Mouse (Mus musculus): ENCODE results near the gene Ttll11. TPM values are rescaled to one million over a fixed set of nuclear protein-coding genes. Genes with fewer than 3 reads are reported as not detected.

Ttll11 gene
- total RNA-seq, 2 experiments from 2014 or later: not detected

DNA sequence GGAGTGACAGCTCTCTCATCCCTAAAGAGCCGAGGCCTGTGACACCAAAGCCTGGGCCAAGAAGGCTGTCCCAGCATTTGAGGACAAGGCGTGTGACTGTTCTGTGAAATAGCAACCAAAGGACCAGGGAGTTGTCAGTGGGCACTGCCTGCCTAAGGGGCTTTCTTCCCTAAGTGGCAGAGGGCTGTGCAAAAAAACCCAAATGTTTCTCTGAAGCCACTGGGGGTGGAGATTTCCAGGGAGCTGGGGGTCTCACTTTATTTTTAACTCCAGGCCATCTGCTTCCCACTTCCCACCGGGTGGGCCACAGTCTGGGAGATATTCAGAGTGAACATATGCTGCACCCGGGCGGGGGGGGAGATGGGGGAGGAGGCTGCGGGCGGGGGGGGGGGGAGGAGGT lies 233.1 kb downstream of the Ttll11 start:
- no peak for ATAC-seq (replicated peaks; ENCODE audit: low FRiP score, poor library complexity, severe bottlenecking)

DNA sequence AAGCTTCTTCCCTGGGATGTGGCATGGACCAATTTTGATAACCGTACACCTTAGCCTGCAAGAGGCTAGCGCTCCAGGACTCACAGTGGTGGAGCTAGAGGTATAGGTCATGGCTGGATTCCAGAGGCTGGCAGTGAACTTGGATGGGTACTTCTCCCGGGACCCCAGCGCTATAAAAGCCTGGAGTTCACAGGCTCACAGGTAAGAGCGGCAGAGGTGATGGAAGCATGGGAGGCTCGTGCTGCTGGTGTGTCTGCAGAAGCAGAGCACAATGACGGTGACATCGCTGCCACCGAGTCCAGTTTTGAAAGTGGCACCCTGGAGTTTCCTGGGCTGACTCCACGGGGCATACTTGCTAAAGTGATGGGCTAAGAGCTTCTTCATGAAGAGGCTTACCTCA lies 233.8 kb downstream of the Ttll11 start:
- no peak for ATAC-seq (replicated peaks; ENCODE audit: low FRiP score, poor library complexity, severe bottlenecking)

DNA sequence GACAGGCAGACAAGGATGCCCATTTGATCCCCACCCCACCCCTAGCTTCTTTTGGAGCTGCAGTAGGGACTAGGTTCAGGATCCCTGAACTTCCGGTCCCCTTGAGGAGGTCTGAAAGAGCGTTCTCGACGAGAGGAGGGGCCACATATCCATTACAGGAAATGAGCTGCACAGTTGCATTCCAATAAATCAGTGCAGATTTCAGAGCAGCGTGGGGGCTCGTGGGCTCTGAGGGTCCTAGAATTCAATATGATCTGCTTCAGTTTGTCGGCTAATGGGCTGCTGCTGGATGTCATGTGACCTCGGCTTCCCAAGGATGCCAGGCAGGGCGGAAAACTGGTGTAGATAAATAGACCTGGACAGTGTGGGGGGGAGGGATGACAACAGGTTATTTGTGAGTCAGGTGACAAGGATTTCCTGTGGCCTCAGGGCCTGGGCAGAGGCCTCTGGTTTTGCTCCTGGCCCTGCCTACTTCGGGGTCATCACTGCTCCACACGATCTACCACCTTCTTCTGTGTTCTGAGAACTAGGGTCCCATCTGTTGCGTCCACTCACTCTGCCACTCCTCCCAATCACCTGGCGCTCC lies 240.0 kb downstream of the Ttll11 start:
- ATAC-seq (replicated peaks; ENCODE audit: low FRiP score, poor library complexity, severe bottlenecking): no peak

DNA sequence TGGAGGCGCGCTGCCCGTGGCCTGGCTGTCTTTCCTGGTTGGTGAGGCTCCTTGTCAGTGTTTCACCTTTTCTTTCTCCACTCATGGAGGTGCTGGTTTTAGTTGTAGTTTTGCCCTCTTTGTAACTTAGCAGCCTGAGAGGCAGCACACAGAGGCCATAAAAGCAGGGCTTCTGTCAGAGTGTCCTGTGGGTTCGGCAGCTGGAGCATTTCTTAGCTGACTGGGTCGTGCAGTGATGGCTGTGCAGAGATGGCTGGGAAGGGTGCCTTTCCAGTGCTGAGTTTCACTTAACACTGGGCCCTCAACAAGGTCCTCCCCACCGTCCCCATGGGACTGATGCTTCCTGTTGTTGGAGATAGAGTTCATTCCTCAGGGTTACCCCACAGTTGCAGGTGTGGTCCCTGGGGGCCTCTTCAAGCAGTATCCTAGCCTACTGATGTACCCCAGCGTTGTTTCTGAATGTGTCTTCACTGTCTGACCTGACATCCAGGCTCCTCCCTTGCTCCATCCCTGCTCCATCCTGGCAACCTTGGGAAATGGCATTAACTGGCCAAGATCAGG lies 242.2 kb downstream of the Ttll11 start:
- ATAC-seq (replicated peaks; ENCODE audit: low FRiP score, poor library complexity, severe bottlenecking): no peak

DNA sequence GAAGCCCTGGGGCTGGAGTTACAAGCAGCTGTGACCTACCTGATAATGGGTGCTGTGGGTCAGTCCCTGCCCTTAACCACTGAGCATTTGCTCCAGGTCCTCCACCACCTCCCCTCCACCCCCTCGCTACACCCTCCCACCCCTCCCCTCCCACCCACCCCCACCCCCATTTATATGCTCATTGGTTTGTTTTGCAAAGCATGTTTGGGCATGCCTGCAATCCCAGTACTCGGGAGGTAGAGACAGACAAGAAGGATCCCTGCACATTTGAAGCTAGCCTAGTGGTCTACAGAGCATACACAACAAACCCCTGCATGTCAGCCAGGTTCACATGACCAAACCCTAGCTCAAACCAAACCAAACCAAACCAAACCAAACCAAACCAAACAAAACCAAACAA lies 243.7 kb downstream of the Ttll11 start:
- no peak for ATAC-seq (replicated peaks; ENCODE audit: low FRiP score, poor library complexity, severe bottlenecking)

DNA sequence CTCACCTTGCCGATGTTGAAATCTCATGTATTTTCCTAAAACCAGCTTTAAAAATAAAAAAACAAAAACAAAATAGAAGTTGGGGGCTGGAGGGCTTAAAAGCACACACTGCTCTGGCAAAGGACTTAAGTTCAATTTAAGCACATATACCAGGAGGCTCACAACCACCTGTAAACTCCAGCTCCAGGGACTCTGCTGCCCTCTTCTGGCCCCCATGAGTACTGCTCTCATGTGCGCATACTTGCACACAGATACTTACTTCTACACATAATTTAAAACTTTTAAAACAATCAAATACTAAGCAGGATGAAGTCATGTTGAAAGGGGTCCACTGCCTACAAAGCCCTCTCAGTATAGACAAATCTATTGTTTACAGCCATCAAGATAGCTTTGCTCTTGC lies 244.7 kb downstream of the Ttll11 start:
- ATAC-seq (replicated peaks; ENCODE audit: low FRiP score, poor library complexity, severe bottlenecking): no peak

DNA sequence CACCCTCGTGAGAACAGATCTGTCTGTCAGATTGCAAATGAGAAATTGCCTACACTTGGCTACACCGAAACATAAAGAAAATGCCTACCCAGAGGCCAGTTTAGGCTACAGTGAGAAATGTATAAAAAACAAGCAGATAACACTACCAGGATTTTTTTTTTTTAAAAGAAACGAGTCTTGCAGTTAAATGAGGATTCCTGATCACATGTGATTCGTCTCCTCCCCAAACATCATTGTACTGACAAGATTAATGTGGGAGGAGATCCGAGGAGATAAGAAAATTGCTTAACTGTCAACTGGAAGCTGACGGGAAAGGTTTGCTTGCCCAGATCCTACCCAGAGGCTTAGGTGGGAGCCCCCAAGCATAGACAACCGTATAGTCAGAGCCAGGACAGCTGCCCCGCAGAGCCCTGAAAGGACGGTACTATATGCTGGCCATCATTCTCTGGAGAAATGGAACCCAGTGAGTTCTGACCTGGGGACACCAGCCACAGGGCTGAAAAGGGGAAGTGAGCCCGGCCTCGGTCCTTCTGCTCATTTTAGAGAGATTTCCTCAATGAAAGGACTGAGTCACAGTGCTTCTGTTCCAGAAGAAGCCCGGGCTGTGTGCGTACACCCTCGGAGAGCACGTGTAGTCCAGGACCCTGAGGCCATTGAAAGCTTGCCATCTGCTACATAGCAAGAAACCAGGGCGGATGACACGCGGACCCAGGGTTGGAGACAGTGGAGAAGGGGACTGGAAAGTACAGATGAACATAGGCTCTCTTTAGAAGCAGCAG lies 247.9 kb downstream of the Ttll11 start:
- ATAC-seq (replicated peaks; ENCODE audit: low FRiP score, poor library complexity, severe bottlenecking): no peak

DNA sequence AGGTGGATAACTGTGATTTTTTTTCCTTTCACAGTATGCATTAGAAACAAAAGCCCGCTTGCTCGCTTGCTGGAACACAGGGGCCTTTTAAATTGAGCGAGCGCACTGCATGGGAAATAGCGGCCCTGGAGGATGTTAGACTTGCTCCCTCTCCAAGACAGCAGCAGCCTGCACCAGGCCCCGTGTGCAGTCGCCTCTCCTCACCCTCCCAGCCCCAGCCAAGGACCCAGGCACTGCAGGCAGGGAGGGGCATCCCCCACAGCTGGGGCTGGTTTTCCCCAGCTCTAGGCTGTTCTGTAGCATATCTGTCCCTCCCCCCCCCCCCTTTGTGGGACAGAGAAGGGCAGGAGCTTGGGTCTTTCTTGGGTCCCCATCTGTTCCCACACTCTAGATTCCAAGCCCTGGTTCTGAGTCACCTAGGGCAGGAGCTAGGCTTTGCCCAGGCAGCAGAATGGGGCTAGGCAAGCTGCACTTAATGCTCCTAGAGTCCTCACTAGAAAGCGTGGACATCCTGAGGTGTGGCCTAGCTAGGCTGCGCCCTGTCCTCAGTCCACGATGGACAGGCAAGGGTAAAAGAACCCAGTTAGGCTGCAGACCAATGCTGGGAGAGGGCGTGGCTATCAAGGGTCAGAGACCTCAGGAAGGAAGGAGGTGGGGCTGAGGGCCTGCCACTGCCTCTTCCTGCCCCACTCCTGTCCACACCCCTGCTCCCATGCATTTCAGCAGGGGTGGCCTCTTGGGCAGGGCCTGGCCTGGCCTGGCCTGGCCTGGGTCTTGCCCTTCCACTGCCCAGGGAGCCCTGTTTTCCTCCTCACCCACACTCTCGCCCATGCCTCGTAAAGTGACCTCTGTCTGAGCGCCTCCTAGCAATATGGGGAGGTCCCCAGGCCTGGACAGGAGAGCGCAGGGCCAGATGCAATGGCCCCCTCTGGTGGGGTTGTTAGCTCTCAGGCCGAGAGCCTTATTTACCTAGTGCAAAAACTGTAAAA lies 250.3 kb downstream of the Ttll11 start:
- no peak for ATAC-seq (replicated peaks; ENCODE audit: low FRiP score, poor library complexity, severe bottlenecking)

DNA sequence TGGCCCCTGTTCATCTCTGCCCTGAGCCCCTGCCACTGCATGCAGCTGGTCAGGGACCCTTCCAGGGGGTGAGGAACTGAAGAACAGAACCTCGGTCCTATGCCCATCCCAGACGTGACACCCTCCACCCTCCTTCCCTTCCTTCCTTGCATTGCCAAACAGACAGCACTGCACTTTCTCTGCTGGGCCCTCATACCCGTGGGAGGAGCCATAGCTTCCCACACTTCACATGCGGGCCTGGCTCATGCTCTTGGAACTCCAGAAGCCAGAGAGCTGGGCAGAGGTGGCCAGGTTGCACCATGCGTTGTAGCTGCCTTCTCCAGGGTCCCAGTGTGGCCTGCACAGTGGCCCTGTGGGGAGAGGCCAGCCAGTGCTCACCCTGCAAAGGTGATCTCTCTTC lies 251.1 kb downstream of the Ttll11 start:
- no peak for ATAC-seq (replicated peaks; ENCODE audit: low FRiP score, poor library complexity, severe bottlenecking)

DNA sequence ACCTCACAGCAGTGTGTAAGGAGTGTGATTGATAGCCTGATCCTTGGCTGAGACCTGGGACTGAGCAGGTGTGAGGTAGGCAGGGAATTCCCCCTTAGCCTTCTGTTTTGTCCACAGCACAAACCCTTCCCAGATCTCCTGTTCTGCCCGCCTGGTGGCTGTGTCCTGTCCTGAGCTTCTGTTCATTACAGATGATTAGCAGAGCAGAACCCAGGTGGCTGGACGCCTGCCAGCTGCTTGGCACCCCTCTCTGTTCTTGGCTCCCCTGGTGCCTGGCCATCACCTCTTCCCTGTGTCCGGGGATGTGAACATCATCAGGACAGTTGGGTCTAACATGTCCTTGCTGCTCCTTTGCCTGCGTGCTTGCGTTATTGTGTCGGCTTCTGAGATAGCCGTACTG lies 256.0 kb downstream of the Ttll11 start:
- no peak for ATAC-seq (replicated peaks; ENCODE audit: low FRiP score, poor library complexity, severe bottlenecking)

DNA sequence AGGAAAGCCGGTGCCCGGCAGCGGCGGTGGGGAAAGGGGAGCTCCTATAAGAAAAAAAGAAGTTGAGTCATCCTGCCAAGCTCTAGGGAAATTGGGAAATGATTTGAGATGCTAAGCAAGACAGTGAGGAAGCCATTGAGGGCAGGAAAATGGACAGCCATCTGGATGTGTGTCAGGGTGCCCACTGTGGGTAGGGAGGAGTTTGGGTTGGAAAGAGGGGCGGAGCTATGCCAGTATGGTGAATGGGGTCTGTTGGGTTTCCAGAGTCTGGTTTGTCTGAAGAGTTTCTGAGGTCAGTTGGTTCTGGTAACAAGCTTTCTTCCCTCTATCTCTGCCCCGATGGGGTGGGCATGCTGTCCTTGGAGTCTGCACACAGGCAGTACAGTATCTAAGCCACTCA lies 256.4 kb downstream of the Ttll11 start:
- ATAC-seq (replicated peaks; ENCODE audit: low FRiP score, poor library complexity, severe bottlenecking): no peak

DNA sequence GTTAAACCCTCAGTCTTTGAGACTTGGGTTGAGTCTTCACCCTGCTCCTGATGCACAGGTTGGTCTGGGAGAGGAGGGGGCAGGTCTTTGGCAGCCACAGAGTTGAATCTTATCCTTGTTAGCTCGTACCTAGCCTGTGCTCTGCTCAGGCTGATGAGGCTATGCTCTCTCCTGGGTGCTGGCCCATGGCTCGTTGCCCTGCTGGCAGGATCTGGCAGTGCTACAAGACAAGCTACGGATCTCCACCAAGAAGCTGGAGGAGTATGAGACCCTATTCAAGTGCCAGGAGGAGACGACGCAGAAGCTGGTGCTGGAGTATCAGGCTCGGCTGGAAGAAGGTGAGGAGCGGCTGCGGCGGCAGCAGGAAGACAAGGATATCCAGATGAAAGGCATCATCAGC lies 256.9 kb downstream of the Ttll11 start:
- no peak for ATAC-seq (replicated peaks; ENCODE audit: low FRiP score, poor library complexity, severe bottlenecking)

DNA sequence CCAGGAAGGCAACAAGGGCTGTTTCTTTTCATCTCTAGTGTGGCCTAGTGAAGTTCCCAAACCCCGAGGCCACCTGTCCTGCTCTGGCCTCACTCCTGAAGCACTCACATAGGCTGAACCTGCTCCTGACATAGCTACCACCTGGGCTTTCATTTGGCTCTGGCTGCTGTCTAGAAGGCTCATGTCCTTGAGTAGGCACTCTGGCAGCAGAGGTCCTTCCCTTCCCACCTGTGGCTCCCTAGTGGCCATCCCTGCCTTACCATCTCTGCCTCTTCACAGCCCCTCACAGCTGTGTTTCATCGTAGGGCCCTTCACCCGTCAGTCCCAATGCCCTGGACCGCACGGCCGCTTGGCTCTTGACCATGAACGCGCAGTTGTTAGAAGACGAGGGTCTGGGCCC lies 258.8 kb downstream of the Ttll11 start:
- no peak for ATAC-seq (replicated peaks; ENCODE audit: low FRiP score, poor library complexity, severe bottlenecking)

DNA sequence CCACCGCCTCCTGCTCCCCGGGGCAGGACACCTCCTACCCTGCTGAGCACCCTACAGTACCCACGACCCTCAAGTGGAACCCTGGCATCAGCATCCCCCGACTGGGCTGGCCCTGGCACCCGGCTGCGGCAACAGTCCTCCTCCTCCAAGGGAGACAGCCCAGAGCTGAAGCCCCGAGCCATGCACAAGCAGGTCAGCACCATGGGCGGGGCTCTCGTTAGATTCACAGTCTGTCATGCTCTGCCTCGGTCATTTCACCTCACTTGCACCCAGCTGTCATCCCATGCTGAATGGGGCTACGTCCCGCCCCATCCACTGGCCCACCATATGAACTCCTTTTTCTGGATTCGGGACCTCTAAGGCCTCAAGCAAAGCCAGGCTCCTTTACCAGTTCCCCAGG lies 259.2 kb downstream of the Ttll11 start:
- no peak for ATAC-seq (replicated peaks; ENCODE audit: low FRiP score, poor library complexity, severe bottlenecking)

DNA sequence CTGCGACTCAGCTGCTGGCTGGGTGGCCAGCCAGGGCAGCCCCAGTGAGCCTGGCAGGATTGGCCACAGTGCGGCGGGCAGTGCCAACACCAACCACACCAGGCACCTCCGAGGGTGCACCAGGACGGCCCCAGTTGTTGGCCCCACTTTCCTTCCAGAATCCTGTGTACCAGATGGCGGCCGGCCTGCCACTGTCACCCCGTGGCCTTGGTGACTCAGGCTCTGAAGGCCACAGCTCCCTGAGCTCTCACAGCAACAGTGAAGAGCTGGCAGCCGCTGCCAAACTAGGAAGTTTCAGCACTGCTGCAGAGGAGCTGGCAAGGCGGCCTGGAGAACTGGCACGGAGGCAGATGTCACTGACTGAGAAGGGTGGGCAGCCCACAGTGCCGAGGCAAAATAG lies 259.6 kb downstream of the Ttll11 start:
- ATAC-seq (replicated peaks; ENCODE audit: low FRiP score, poor library complexity, severe bottlenecking): no peak

DNA sequence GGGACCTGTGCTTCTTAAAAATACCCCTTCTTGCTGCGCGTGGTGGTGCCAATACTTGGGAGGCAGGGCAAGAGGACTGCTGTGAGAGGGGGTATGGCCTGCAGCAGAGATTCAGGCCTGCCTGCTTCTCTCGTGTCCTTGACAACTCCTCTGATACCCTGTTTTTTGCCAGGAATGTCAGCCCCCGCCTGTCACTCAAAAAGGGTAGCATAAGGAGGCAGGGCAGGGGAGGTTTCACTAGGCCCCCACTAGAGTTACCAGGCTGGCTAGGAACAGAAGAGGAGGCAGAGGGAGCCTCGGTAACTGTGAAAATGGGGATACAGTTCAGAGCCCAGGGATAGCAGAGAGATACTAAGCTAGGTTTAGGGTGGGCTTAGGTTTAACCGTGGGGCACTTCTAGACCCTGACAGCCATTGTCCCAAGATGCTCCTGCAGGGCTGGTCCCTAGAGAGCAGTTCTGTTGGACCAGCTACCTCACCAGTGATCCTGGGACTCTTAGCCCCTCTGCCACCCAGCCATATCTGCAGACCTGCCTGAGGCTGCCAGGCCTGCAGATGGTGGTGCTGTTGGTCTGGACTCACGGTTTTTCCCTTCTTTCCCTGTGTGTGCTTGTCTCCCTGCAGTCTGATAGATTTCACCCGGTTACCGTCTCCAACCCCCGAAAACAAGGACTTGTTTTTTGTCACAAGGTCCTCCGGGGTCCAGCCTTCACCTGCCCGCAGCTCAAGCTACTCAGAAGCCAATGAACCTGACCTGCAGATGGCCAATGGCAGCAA lies 260.3 kb downstream of the Ttll11 start:
- ATAC-seq (replicated peaks; ENCODE audit: low FRiP score, poor library complexity, severe bottlenecking): no peak

DNA sequence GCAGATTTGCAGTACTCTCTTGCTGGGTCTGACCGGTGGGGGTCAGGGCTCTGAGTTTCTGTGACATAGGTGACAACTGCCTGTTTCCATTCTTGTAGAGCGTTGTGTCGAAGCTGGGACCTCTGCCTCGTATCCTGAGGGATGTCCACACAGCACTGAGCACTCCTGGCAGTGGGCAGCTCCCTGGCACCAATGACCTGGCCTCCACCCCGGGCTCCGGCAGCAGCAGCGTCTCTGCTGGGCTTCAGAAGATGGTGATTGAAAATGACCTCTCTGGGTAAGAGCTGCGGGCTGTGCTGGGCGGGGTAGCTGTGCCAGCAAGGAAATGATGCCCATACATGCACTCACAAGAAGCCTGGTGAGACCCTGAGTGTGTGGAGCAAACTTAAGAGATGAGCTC lies 261.1 kb downstream of the Ttll11 start:
- no peak for ATAC-seq (replicated peaks; ENCODE audit: low FRiP score, poor library complexity, severe bottlenecking)

DNA sequence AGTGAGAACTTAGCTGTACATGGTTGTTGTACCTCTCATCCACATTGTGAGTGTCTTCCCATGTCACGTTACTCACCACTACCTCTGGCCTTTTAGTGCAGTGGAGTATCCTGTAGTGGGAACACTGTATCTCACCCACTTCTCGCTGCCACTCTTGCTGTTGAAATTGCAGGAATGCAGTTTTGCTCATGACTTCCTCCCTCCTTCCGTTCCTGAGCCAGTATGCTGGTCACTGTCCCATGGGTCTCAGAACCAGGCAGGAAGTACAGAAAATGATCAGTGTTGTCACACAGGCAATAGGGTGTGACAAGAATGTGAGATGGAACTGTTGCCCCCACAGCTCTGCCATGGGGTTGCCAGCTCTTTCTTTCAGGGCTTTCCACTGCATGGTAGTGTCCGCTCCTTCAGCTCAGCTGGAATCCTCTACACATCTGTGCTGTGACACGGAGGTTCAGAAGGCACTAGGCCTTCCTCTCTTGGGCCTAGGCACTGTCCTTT lies 261.7 kb downstream of the Ttll11 start:
- ATAC-seq (replicated peaks; ENCODE audit: low FRiP score, poor library complexity, severe bottlenecking): no peak

DNA sequence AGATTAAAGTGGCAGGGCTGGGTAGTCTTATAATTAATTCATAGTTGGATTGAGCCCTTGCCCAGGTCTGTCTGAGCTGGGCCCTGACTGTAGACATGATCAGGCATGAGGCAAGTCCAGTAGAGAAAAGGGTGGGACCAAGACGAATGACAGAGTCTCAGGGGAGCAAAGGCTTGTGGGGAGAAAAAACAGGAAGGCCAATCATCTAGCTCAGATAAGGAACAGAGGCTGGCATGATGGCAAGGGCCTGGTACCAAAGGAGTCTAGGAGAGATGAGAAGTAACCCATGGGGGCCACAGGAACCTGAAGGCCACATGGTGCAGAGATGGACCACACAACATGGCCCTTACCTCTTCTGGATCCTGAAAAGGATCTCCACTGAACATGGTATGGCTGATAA lies 263.5 kb downstream of the Ttll11 start:
- ATAC-seq (replicated peaks; ENCODE audit: low FRiP score, poor library complexity, severe bottlenecking): no peak
